Mouse (Mus musculus) intestine, embryonic 16.5 days (tissue): ENCODE measurements around the gene Cdhr1. TPM values are rescaled to one million over a fixed set of nuclear protein-coding genes. Genes with fewer than 3 reads are reported as not detected.

Experiments
- ATAC-seq: fragments of 200-750 bp; cut with Nextera tagmentation; 2 replicates; pipeline ENCODE4 v1.8.0; 2017; ENCODE audit warnings: moderate TSS enrichment, moderate library complexity
- H3K27ac ChIP-seq: fragments of 300-500 bp; sonication (generic); 2 replicates; pipeline ENCODE4 v1.5.1; 2014; ENCODE audit warnings: mild to moderate bottlenecking, low read length
- H3K27me3 ChIP-seq: fragments of 300-500 bp; sonication (generic); replicated peaks from 2 replicates; pipeline ENCODE4 v1.6.1; 2014; ENCODE audit warnings: low read length, control low read depth, mixed read lengths; ENCODE audit not compliant: control insufficient read depth, insufficient read depth
- H3K36me3 ChIP-seq: fragments of 300-500 bp; sonication (generic); 2 replicates; pipeline ENCODE4 v1.6.1; 2014; ENCODE audit warnings: low read length, control low read depth; ENCODE audit not compliant: control insufficient read depth, insufficient read depth
- H3K4me1 ChIP-seq: fragments of 300-500 bp; sonication (generic); 2 replicates; pipeline ENCODE4 v1.6.1; 2014; ENCODE audit warnings: low read length, control low read depth, mixed read lengths; ENCODE audit not compliant: control insufficient read depth, insufficient read depth
- H3K4me2 ChIP-seq: fragments of 300-500 bp; sonication (generic); 2 replicates; pipeline ENCODE4 v1.6.1; 2014; ENCODE audit warnings: low read depth, low read length, control low read depth
- H3K4me3 ChIP-seq: fragments of 300-500 bp; sonication (generic); 2 replicates; pipeline ENCODE4 v1.5.1; 2014; ENCODE audit warnings: mild to moderate bottlenecking, low read length
- H3K9ac ChIP-seq: fragments of 300-500 bp; sonication (generic); 2 replicates; pipeline ENCODE4 v1.6.1; 2014; ENCODE audit warnings: low read depth, low read length
- H3K9me3 ChIP-seq: fragments of 300-500 bp; sonication (generic); 2 replicates; pipeline ENCODE4 v1.6.1; 2016; ENCODE audit warnings: low read length, control low read depth; ENCODE audit not compliant: control insufficient read depth
- WGBS: fragments of 180-500 bp; shearing (Covaris S2); extraction: QIAGEN DNeasy Blood & Tissue Kit; methylation state at CpG from one replicate; pipeline ENCODE4 v1.1.7; 2014; 5-methylcytosine and 5-hydroxymethylcytosine counted together
- polyA plus RNA-seq: library from polyadenylated mRNA; unstranded; fragments of >200 nt; fragmentation: Nextera tagmentation; extraction: Ambion mirVana; gene quantifications from 2 replicates; pipeline ENCODE4 v1.2.1, GENCODE M21; 2015

Gene Cdhr1
- polyA plus RNA-seq, 1 experiment from 2014 or later: 0.22 TPM

GRCm38 (mm10) chr14:37033241-37033640 is 64.9 kb downstream of the Cdhr1 start:
- H3K27ac ChIP-seq: no peak overlapping the region
- no peak overlapping the region for H3K4me2 ChIP-seq
- peak; percentile 60; the same call in 1 of the 2 replicates for ATAC-seq
- H3K27me3 ChIP-seq: no peaks in the 10 kb centered on the region
- no peak overlapping the region for H3K4me3 ChIP-seq
- H3K9me3 ChIP-seq: no peaks in the 10 kb centered on the region
- H3K4me1 ChIP-seq: no peaks in the 10 kb centered on the region
- H3K36me3 ChIP-seq: no peaks in the 10 kb centered on the region
- 15% methylated on average over 7 of the region's 7 CpGs for WGBS
- no peak overlapping the region for H3K9ac ChIP-seq

- no peak overlapping the region for H3K4me2 ChIP-seq
- no peak overlapping the region for H3K9ac ChIP-seq
- H3K9me3 ChIP-seq: no peaks in the 10 kb centered on the region
- no peaks in the 10 kb centered on the region for H3K27me3 ChIP-seq
- no peaks in the 10 kb centered on the region for H3K4me1 ChIP-seq
- no peak for ATAC-seq
- WGBS: 59% methylated on average over 11 of the region's 11 CpGs
- no peak overlapping the region for H3K4me3 ChIP-seq
- H3K27ac ChIP-seq: no peak overlapping the region
- H3K36me3 ChIP-seq: no peaks in the 10 kb centered on the region
These were observed 65.6 kb downstream of the Cdhr1 start for GRCm38 (mm10) chr14:37032481-37033104.

DNA sequence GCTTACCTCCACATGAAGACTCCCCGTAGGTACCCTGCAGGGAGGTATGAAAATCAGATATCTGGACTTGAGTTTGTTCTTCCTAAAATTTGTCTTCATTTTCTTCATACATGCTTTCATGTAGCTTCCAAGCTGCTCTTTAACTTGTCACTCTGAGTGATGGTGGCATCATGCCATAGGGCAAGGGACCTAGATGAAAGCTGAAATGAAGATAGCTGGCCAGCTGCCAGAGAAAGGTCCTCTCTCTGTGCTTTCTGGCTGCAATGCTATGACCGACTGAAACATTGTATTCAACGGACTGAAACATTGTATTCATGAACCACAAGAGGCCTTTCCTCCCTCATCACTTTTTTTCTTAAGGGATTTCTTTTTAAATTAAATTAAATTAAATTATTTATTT is 69.6 kb downstream of the Cdhr1 start:
- H3K9ac ChIP-seq: no peak overlapping the region
- H3K27me3 ChIP-seq: no peaks in the 10 kb centered on the region
- H3K4me3 ChIP-seq: no peak overlapping the region
- 86% methylated on average over 3 of the region's 3 CpGs for WGBS
- no peak overlapping the region for H3K4me2 ChIP-seq
- no peak for ATAC-seq
- no peak overlapping the region for H3K27ac ChIP-seq
- H3K36me3 ChIP-seq: no peaks in the 10 kb centered on the region
- H3K4me1 ChIP-seq: no peaks in the 10 kb centered on the region
- H3K9me3 ChIP-seq: no peaks in the 10 kb centered on the region

GRCm38 (mm10) chr14:37027951-37028350 is 70.2 kb downstream of the Cdhr1 start:
- Histone ChIP-seq H3K4me3 (no peak overlapping the region), H3K4me1 (no peaks in the 10 kb centered on the region), H3K9ac (no peak overlapping the region), H3K27me3 (no peaks in the 10 kb centered on the region), H3K27ac (no peak overlapping the region), H3K9me3 (no peaks in the 10 kb centered on the region), H3K4me2 (no peak overlapping the region), H3K36me3 (no peaks in the 10 kb centered on the region)
- WGBS: 90% methylated on average over 3 of the region's 3 CpGs
- peak; percentile 36 for ATAC-seq

Other genes with a start within 250 kb of the Cdhr1 start
- 30.1 and 33.5 TPM in 2 replicates for gene Ccser2, start 129.6 kb downstream of the Cdhr1 start, polyA plus RNA-seq
- not detected in 2 replicates for gene Rgr, start 49.4 kb downstream of the Cdhr1 start, polyA plus RNA-seq
- not detected in 2 replicates for gene Lrit1, start 43.5 kb downstream of the Cdhr1 start, polyA plus RNA-seq
- not detected in 2 replicates for gene Lrit2, start 30.4 kb downstream of the Cdhr1 start, polyA plus RNA-seq
- gene 2610528A11Rik, start 15.7 kb upstream of the Cdhr1 start, polyA plus RNA-seq: 77.3 and 81.4 TPM in 2 replicates
- 332 and 334 TPM in 2 replicates for gene Ghitm, start 36.9 kb upstream of the Cdhr1 start, polyA plus RNA-seq